Mouse (Mus musculus) limb, embryonic 15.5 days (tissue): Measurements from ENCODE around the gene Mmab. TPM values are rescaled to one million over a fixed set of nuclear protein-coding genes. Genes with fewer than 3 reads are reported as not detected.

Experiments
- ATAC-seq: fragments of 200-750 bp; cut with Nextera tagmentation; 2 replicates; pipeline ENCODE4 v1.8.0; 2017; ENCODE audit warnings: low read depth, moderate TSS enrichment; ENCODE audit not compliant: insufficient number of reproducible peaks, low FRiP score, low TSS enrichment
- H3K27ac ChIP-seq: fragments of 300-500 bp; sonication (generic); 2 replicates; pipeline ENCODE4 v1.5.1; 2015; ENCODE audit warnings: moderate library complexity, mild to moderate bottlenecking, inconsistent platforms
- H3K27me3 ChIP-seq: fragments of 300-500 bp; sonication (generic); 2 replicates; pipeline ENCODE4 v1.6.1; 2015; ENCODE audit warnings: inconsistent platforms
- H3K36me3 ChIP-seq: fragments of 300-500 bp; sonication (generic); 2 replicates; pipeline ENCODE4 v1.6.1; 2015; ENCODE audit warnings: inconsistent platforms
- H3K4me1 ChIP-seq: fragments of 300-500 bp; sonication (generic); 2 replicates; pipeline ENCODE4 v1.6.1; 2015; ENCODE audit warnings: inconsistent platforms
- H3K4me2 ChIP-seq: fragments of 300-500 bp; sonication (generic); 2 replicates; pipeline ENCODE4 v1.6.1; 2015; ENCODE audit warnings: mild to moderate bottlenecking, inconsistent platforms
- H3K4me3 ChIP-seq: fragments of 300-500 bp; sonication (generic); 2 replicates; pipeline ENCODE4 v1.5.1; 2015; ENCODE audit warnings: mild to moderate bottlenecking, inconsistent platforms
- H3K9ac ChIP-seq: fragments of 300-500 bp; sonication (generic); 2 replicates; pipeline ENCODE4 v1.6.1; 2015; ENCODE audit warnings: inconsistent platforms
- H3K9me3 ChIP-seq: fragments of 300-500 bp; sonication (generic); 2 replicates; pipeline ENCODE4 v1.6.1; 2016; ENCODE audit warnings: inconsistent platforms
- WGBS: fragments of 180-500 bp; shearing (Covaris S2); methylation state at CpG from one replicate; pipeline ENCODE4 v1.1.7; 2015; 5-methylcytosine and 5-hydroxymethylcytosine counted together
- polyA plus RNA-seq: library from polyadenylated mRNA; unstranded; fragments of >200 nt; fragmentation: Nextera tagmentation; extraction: Ambion mirVana; gene quantifications from 2 replicates; pipeline ENCODE4 v1.2.1, GENCODE M21; 2015

Mmab gene
- polyA plus RNA-seq, 1 experiment from 2014 or later: 29.3 TPM

- no peaks in the 10 kb centered on the region for H3K36me3 ChIP-seq
- no peak overlapping the region for H3K4me3 ChIP-seq
- no peak for ATAC-seq
- H3K9ac ChIP-seq: no peak overlapping the region
- H3K4me2 ChIP-seq: no peak overlapping the region
- H3K27me3 ChIP-seq: 0 out of 2 replicates have a peak, but pooled peaks cover 3% of the 10 kb centered on the region
- 61% methylated on average over 7 of the region's 7 CpGs for WGBS
- peaks cover 28% of the 10 kb centered on the region for H3K4me1 ChIP-seq
- no peaks in the 10 kb centered on the region for H3K9me3 ChIP-seq
- no peak overlapping the region for H3K27ac ChIP-seq
Measured at GRCm38 (mm10) chr5:114465641-114466040, 21.8 kb upstream of the Mmab start.

- 95% methylated on average over 2 of the region's 2 CpGs for WGBS
- H3K27ac ChIP-seq: no peak overlapping the region
Measured at GRCm38 (mm10) chr5:114464561-114464960, 20.7 kb upstream of the Mmab start.

GRCm38 (mm10) chr5:114462067-114463040, 18.5 kb upstream of the Mmab start:
- H3K27me3 ChIP-seq: 0 out of 2 replicates have a peak, but pooled peaks cover 3% of the 10 kb centered on the region
- no peak overlapping the region for H3K27ac ChIP-seq
- H3K4me3 ChIP-seq: no peak overlapping the region
- H3K36me3 ChIP-seq: no peaks in the 10 kb centered on the region
- H3K9ac ChIP-seq: no peak overlapping the region
- H3K4me2 ChIP-seq: no peak overlapping the region
- H3K4me1 ChIP-seq: peaks cover 21% of the 10 kb centered on the region
- ATAC-seq: no peak
- 81% methylated on average over 24 of the region's 24 CpGs for WGBS
- H3K9me3 ChIP-seq: no peaks in the 10 kb centered on the region

More at GRCm38 (mm10) chr5:114464561-114464960, 20.7 kb upstream of the Mmab start:
- Histone ChIP-seq H3K4me3 (no peak overlapping the region), H3K27me3 (0 out of 2 replicates have a peak, but pooled peaks cover 3% of the 10 kb centered on the region), H3K4me2 (no peak overlapping the region), H3K9me3 (no peaks in the 10 kb centered on the region), H3K4me1 (peaks cover 28% of the 10 kb centered on the region), H3K36me3 (no peaks in the 10 kb centered on the region), H3K9ac (no peak overlapping the region)
- ATAC-seq: no peak

- ATAC-seq: no peak
- no peak overlapping the region for H3K27ac ChIP-seq
- H3K4me2 ChIP-seq: no peak overlapping the region
- H3K4me3 ChIP-seq: no peak overlapping the region
- H3K36me3 ChIP-seq: peaks cover 2% of the 10 kb centered on the region; the same call in 1 of the 2 replicates
- H3K9me3 ChIP-seq: no peaks in the 10 kb centered on the region
- no peak overlapping the region for H3K9ac ChIP-seq
- H3K27me3 ChIP-seq: no peaks in the 10 kb centered on the region
- peaks cover 13% of the 10 kb centered on the region for H3K4me1 ChIP-seq
- 12% methylated on average over 7 of the region's 7 CpGs for WGBS
Measured at GRCm38 (mm10) chr5:114461238-114461637, 17.4 kb upstream of the Mmab start.

GRCm38 (mm10) chr5:114456995-114457605, 13.2 kb upstream of the Mmab start:
- H3K9me3 ChIP-seq: no peaks in the 10 kb centered on the region
- no peak overlapping the region for H3K4me2 ChIP-seq
- WGBS: 73% methylated on average over 16 of the region's 16 CpGs
- no peak overlapping the region for H3K9ac ChIP-seq
- H3K4me1 ChIP-seq: peaks cover 8% of the 10 kb centered on the region; the same call in 1 of the 2 replicates
- ATAC-seq: no peak
- no peak overlapping the region for H3K4me3 ChIP-seq
- no peaks in the 10 kb centered on the region for H3K27me3 ChIP-seq
- peaks cover 27% of the 10 kb centered on the region for H3K36me3 ChIP-seq
- H3K27ac ChIP-seq: no peak overlapping the region

- Histone ChIP-seq H3K27ac (no peak overlapping the region), H3K4me3 (no peak overlapping the region), H3K27me3 (no peaks in the 10 kb centered on the region), H3K4me1 (peaks cover 5% of the 10 kb centered on the region; the same call in 1 of the 2 replicates), H3K9me3 (no peaks in the 10 kb centered on the region), H3K36me3 (peaks cover 35% of the 10 kb centered on the region), H3K9ac (no peak overlapping the region), H3K4me2 (no peak overlapping the region)
- WGBS: 64% methylated on average over 9 of the region's 9 CpGs
- ATAC-seq: no peak
Measured at GRCm38 (mm10) chr5:114456287-114456686, 12.4 kb upstream of the Mmab start.

- no peaks in the 10 kb centered on the region for H3K27me3 ChIP-seq
- no peaks in the 10 kb centered on the region for H3K9me3 ChIP-seq
- H3K4me1 ChIP-seq: peaks cover 14% of the 10 kb centered on the region
- ATAC-seq: no peak
- H3K9ac ChIP-seq: no peak overlapping the region
- no peak overlapping the region for H3K4me2 ChIP-seq
- 61% methylated on average over 4 of the region's 4 CpGs for WGBS
- H3K4me3 ChIP-seq: no peak overlapping the region
- H3K36me3 ChIP-seq: peaks cover 72% of the 10 kb centered on the region
- no peak overlapping the region for H3K27ac ChIP-seq
Measured at GRCm38 (mm10) chr5:114449011-114449410, 5.2 kb upstream of the Mmab start.

- WGBS: under 1% methylated on average over 21 of the region's 21 CpGs
- Histone ChIP-seq H3K9ac (peak overlapping the region; percentile 85), H3K27ac (peak overlapping the region; percentile 51), H3K4me2 (peak overlapping the region; percentile 77), H3K4me3 (peak overlapping the region; percentile 83), H3K36me3 (peaks cover 29% of the 10 kb centered on the region), H3K9me3 (no peaks in the 10 kb centered on the region), H3K4me1 (peaks cover 22% of the 10 kb centered on the region), H3K27me3 (no peaks in the 10 kb centered on the region)
- ATAC-seq: no peak
Measured at GRCm38 (mm10) chr5:114444368-114444692, 470 bp upstream of the Mmab start.

DNA sequence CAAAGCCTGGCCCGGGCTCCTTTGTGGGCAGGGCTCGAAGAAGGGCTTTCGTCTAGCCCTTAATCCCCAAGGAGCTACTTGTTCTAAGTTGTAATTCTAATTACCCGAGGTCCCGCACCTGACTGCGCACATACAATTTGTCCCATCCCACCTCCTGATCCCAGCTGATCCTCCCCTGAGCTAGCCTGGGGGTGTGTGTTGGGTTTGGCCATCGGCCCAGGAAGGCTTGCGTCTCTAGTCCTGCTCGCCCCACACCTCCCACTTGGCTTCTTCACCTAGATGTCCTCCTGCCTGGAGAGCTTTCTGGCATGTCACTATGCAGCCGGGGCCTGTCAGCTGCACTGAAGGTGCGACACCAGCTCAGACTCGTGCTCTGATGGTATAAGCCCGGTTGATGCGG, 8.3 kb downstream of the Mmab start:
- Histone ChIP-seq H3K9me3 (no peaks in the 10 kb centered on the region), H3K27ac (no peak overlapping the region), H3K4me3 (no peak overlapping the region), H3K9ac (no peak overlapping the region), H3K4me1 (no peaks in the 10 kb centered on the region), H3K36me3 (peaks cover 35% of the 10 kb centered on the region), H3K4me2 (no peak overlapping the region), H3K27me3 (no peaks in the 10 kb centered on the region)
- WGBS: 86% methylated on average over 14 of the region's 14 CpGs
- ATAC-seq: no peak

GRCm38 (mm10) chr5:114434359-114434758, 9.5 kb downstream of the Mmab start:
- no peak overlapping the region for H3K9ac ChIP-seq
- no peak overlapping the region for H3K27ac ChIP-seq
- 89% methylated on average over 8 of the region's 8 CpGs for WGBS
- no peak overlapping the region for H3K4me3 ChIP-seq
- H3K4me1 ChIP-seq: no peaks in the 10 kb centered on the region
- H3K9me3 ChIP-seq: no peaks in the 10 kb centered on the region
- peaks cover 35% of the 10 kb centered on the region for H3K36me3 ChIP-seq
- no peaks in the 10 kb centered on the region for H3K27me3 ChIP-seq
- ATAC-seq: no peak
- no peak overlapping the region for H3K4me2 ChIP-seq

DNA sequence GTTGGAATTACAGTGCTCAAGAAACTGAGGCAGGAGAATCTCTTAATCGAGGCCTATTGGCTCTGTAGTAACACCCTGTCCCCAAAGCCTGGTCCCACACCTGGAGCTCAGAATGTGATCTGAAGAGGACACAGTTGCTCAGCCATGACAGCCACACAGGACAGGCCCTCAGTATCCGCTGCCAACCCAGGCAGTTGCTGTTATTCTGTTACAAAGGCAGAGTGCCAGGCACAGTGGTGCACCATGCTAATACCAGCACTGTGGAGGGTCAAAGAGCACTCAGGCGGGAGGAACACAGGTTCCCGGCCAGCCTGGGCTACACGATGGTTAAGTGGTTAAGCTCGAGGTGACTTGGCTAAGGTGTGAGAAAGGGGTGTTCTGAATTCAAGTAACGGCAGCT, 14.1 kb downstream of the Mmab start:
- Histone ChIP-seq H3K4me3 (no peak overlapping the region), H3K4me2 (no peak overlapping the region)
- WGBS: 84% methylated on average over 7 of the region's 7 CpGs

DNA sequence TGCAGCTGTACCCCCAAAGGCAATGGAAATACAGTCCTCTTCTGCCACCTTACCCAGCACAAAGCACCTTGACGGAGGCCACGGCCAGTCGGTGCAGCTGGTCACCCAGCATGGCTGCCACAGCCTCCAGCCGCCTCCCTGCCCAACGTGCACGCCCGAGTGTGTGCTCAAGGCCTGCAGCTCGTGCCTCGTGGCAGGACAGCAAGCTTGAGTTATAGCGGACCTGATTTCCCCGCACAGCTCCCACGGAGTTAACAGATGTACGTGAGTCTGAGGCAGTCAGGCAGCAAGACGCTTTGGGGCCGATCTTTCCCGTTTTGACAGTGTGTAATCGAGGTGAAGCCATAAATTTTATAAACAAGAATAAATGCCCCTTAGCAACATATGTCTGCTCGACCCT, 15.2 kb downstream of the Mmab start:
- Histone ChIP-seq H3K36me3 (no peaks in the 10 kb centered on the region), H3K27ac (no peak overlapping the region), H3K9ac (peak overlapping the region; percentile 14; the same call in 1 of the 2 replicates), H3K9me3 (no peaks in the 10 kb centered on the region), H3K4me1 (peaks cover 9% of the 10 kb centered on the region; the same call in 1 of the 2 replicates), H3K4me2 (no peak overlapping the region), H3K4me3 (no peak overlapping the region), H3K27me3 (no peaks in the 10 kb centered on the region)
- no peak for ATAC-seq
- 43% methylated on average over 18 of the region's 18 CpGs for WGBS

More for the DNA sequence above, 14.1 kb downstream of the Mmab start:
- H3K4me1 ChIP-seq: peaks cover 9% of the 10 kb centered on the region; the same call in 1 of the 2 replicates
- no peaks in the 10 kb centered on the region for H3K27me3 ChIP-seq
- ATAC-seq: no peak
- H3K9ac ChIP-seq: no peak overlapping the region
- peaks cover 4% of the 10 kb centered on the region for H3K36me3 ChIP-seq
- H3K9me3 ChIP-seq: no peaks in the 10 kb centered on the region
- H3K27ac ChIP-seq: no peak overlapping the region
